Mouse (Mus musculus): Measurements from ENCODE around the gene Irf2bpl. TPM values are rescaled to one million over a fixed set of nuclear protein-coding genes. Genes with fewer than 3 reads are reported as not detected.

The Irf2bpl gene
- polyA plus RNA-seq, 1 experiment from 2014 or later, result 10.0 TPM

DNA sequence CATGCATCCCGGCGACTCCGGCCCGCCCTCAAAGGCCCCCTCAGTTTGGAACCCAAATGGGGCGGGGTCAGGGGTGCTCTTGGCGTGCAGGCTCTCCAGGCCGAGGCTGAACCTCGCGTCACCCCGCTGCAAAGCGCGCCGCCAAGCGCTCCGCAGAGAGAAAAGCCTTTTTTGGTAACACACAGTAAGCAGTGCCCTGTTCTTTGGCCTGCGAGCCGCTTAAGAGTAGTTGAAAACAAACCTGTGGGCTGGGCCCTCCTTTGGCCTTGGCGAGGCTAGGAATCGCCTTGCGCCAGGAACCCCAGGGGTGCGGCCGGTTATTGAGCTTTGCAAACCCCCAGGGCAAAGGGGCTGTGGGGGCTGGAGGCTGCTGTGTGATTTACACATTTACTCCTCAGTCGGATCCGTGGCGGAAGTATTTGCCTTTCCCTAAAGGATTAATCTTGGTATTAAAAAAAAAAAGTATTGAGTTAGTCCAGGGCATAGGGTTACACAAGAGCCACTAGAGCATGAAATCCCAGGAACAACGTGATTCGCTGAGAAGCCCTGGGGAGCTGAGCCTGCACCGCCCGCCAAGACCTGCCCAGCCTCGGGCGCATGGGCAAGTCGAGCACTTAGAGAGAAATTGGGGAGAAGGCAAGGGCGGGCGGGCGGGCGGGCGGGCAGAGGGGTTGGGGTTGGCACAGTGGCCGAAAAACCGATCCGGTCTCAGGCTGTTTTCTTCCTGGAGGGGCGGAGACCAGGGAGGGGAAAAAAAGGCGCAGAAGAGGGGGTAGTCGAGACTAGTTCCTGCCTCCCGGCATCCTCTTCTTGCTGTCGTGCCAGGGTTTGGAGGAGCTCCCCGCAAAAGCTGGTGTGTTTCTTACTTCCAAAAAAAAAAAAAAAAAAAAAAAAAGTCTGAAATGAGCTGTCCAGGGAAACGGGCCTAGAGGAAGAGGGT is 3.8 kb upstream of the Irf2bpl start:
- H3K4me3 ChIP-seq (ENCODE audit: low read depth, low read length), result peak overlapping the region; percentile 32
- H3K4me2 ChIP-seq (replicated peaks; ENCODE audit: low read depth), result peak overlapping the region; percentile 72
- peak; percentile 55 for ATAC-seq
- H3K4me1 ChIP-seq (replicated peaks; ENCODE audit: control insufficient read depth, insufficient read depth, low read length), result peaks cover 17% of the 10 kb centered on the region
- 2% methylated on average over 47 of the region's 47 CpGs for WGBS
- no peaks in the 10 kb centered on the region for H3K27me3 ChIP-seq (replicated peaks; ENCODE audit: control insufficient read depth, insufficient read depth, low read length)
- H3K9ac ChIP-seq (ENCODE audit: low read depth, low read length), result peak overlapping the region; percentile 28
- no peaks in the 10 kb centered on the region for H3K9me3 ChIP-seq (ENCODE audit: control insufficient read depth)
- TF ChIP-seq CTCF (IDR thresholded peaks at IDR 0.05; ENCODE audit: low read depth), result peak; percentile 65
- peak overlapping the region; percentile 89 for H3K27ac ChIP-seq (ENCODE audit: low read depth, low read length)
- H3K36me3 ChIP-seq (ENCODE audit: control insufficient read depth, insufficient read depth), result no peaks in the 10 kb centered on the region

DNA sequence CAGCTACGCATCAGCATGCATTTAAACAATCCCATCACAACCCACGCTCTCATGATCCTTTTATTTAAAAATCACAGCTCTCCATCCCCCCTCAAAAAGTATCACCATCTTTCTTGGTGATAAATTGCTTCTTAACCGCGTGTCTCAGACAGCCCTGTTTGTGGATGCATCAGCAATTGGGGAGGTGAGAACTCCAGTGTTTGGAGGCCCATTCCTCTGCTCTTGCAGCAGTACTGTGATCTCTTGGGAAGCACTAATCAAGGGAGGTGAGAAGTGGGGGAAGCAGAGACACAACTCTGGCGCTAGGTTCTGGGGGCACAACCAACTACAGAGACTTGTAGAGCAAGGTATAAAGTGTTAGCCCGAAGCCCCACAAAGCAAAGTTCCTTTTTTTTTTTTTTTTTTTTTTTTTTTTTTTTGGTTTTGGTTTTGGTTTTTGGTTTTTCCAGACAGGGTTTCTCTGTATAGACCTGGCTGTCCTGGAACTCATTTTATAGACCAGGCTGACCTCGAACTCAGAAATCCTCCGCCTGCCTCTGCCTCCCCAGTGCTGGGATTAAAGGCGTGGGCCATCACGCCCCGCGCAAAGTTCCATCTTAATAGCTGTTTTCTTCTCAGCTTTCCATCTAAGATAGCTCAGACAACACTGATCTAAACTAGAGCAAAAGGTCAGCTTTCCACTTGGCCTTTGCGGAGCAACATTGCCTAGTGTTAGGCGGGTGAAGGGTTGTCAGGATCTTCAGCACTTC is 3.0 kb upstream of the Irf2bpl start:
- Histone ChIP-seq H3K4me1 (replicated peaks; ENCODE audit: control insufficient read depth, insufficient read depth, low read length) (peaks cover 15% of the 10 kb centered on the region), H3K9ac (ENCODE audit: low read depth, low read length) (no peak overlapping the region), H3K27me3 (replicated peaks; ENCODE audit: control insufficient read depth, insufficient read depth, low read length) (peaks cover 7% of the 10 kb centered on the region), H3K27ac (ENCODE audit: low read depth, low read length) (peak overlapping the region; percentile 89), H3K36me3 (ENCODE audit: control insufficient read depth, insufficient read depth) (no peaks in the 10 kb centered on the region), H3K4me2 (replicated peaks; ENCODE audit: low read depth) (peak overlapping the region; percentile 72), H3K4me3 (ENCODE audit: low read depth, low read length) (peak overlapping the region; percentile 32), H3K9me3 (ENCODE audit: control insufficient read depth) (no peaks in the 10 kb centered on the region)
- ATAC-seq, result no peak
- 49% methylated on average over 14 of the region's 14 CpGs for WGBS
- no peak for TF ChIP-seq CTCF (IDR thresholded peaks at IDR 0.05; ENCODE audit: low read depth)

GRCm38 (mm10) chr12:86886446-86886965 is 1.9 kb upstream of the Irf2bpl start:
- TF ChIP-seq CTCF (IDR thresholded peaks at IDR 0.05; ENCODE audit: low read depth), result no peak
- Histone ChIP-seq H3K27ac (ENCODE audit: low read depth, low read length) (no peak overlapping the region), H3K4me1 (replicated peaks; ENCODE audit: control insufficient read depth, insufficient read depth, low read length) (peaks cover 10% of the 10 kb centered on the region; the same call in 1 of the 2 replicates), H3K9ac (ENCODE audit: low read depth, low read length) (no peak overlapping the region), H3K4me3 (ENCODE audit: low read depth, low read length) (no peak overlapping the region), H3K9me3 (ENCODE audit: control insufficient read depth) (no peaks in the 10 kb centered on the region), H3K4me2 (replicated peaks; ENCODE audit: low read depth) (no peak overlapping the region), H3K27me3 (replicated peaks; ENCODE audit: control insufficient read depth, insufficient read depth, low read length) (peaks cover 11% of the 10 kb centered on the region), H3K36me3 (ENCODE audit: control insufficient read depth, insufficient read depth) (no peaks in the 10 kb centered on the region)
- ATAC-seq, result no peak
- WGBS, result 84% methylated on average over 7 of the region's 7 CpGs

- no peak overlapping the region for H3K27ac ChIP-seq (ENCODE audit: low read depth, low read length)
- H3K27me3 ChIP-seq (replicated peaks; ENCODE audit: control insufficient read depth, insufficient read depth, low read length), result peaks cover 11% of the 10 kb centered on the region
- H3K4me1 ChIP-seq (replicated peaks; ENCODE audit: control insufficient read depth, insufficient read depth, low read length), result peaks cover 10% of the 10 kb centered on the region; the same call in 1 of the 2 replicates
- H3K4me2 ChIP-seq (replicated peaks; ENCODE audit: low read depth), result peak overlapping the region; percentile 98; the same call in 1 of the 2 replicates
- H3K36me3 ChIP-seq (ENCODE audit: control insufficient read depth, insufficient read depth), result no peaks in the 10 kb centered on the region
- H3K9me3 ChIP-seq (ENCODE audit: control insufficient read depth), result no peaks in the 10 kb centered on the region
- no peak overlapping the region for H3K4me3 ChIP-seq (ENCODE audit: low read depth, low read length)
- ATAC-seq, result no peak
- TF ChIP-seq CTCF (IDR thresholded peaks at IDR 0.05; ENCODE audit: low read depth), result no peak
- WGBS, result 31% methylated on average over 5 of the region's 5 CpGs
- no peak overlapping the region for H3K9ac ChIP-seq (ENCODE audit: low read depth, low read length)
Observed at GRCm38 (mm10) chr12:86885746-86886145, 1.1 kb upstream of the Irf2bpl start.

DNA sequence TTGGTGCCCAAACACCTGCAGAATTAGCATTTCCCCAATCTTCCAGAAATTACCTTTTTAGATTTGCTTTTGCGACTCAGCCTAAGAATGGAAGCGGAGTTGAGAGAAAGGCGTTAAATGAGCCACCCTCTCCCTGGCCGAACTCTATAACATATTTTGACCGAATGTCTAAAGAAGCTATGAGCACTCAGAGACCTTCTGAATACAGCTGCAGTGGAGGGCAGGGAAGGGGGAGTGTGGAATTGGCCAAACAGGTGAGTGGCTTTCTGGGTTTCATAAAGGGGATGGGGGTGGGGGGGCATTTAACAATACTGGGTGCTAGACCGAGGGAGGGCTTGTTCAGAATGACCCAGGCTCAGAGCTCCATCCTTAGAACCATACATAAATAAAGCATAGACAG is 738 bp upstream of the Irf2bpl start:
- WGBS, result 17% methylated on average over 6 of the region's 6 CpGs
- ATAC-seq, result no peak
- H3K9ac ChIP-seq (ENCODE audit: low read depth, low read length), result 0 out of 2 replicates have a peak overlapping the region, but pooled peaks have one; percentile 82
- no peak overlapping the region; the same call in 1 of the 2 replicates for H3K27ac ChIP-seq (ENCODE audit: low read depth, low read length)
- H3K4me1 ChIP-seq (replicated peaks; ENCODE audit: control insufficient read depth, insufficient read depth, low read length), result peaks cover 7% of the 10 kb centered on the region; the same call in 1 of the 2 replicates
- H3K4me3 ChIP-seq (ENCODE audit: low read depth, low read length), result peak overlapping the region; percentile 80
- peak overlapping the region; percentile 98 for H3K4me2 ChIP-seq (replicated peaks; ENCODE audit: low read depth)
- no peaks in the 10 kb centered on the region for H3K36me3 ChIP-seq (ENCODE audit: control insufficient read depth, insufficient read depth)
- no peaks in the 10 kb centered on the region for H3K9me3 ChIP-seq (ENCODE audit: control insufficient read depth)
- TF ChIP-seq CTCF (IDR thresholded peaks at IDR 0.05; ENCODE audit: low read depth), result no peak
- H3K27me3 ChIP-seq (replicated peaks; ENCODE audit: control insufficient read depth, insufficient read depth, low read length), result peaks cover 11% of the 10 kb centered on the region
